Mouse (Mus musculus) cerebellum, postnatal 25 days (tissue): ENCODE data around the gene Gas2l2.

Source experiments
- DNase-seq, 2 experiments: peaks; one replicate each; pipeline ENCODE4 v3.0.0; 2021; ENCODE audit warnings: mixed read lengths in 2 of 2

The Gas2l2 gene

GRCm38 (mm10) chr11:83442596-83443267 lies 13.5 kb upstream of the Gas2l2 start:
- DNase-seq: peak; percentile 86 to 91

- no peak for DNase-seq
Observed at GRCm38 (mm10) chr11:83441235-83441634, 12.0 kb upstream of the Gas2l2 start.

- peak; percentile 94 to 96 for DNase-seq
Observed at GRCm38 (mm10) chr11:83440081-83441064, 11.1 kb upstream of the Gas2l2 start.

- DNase-seq: no peak
Observed at GRCm38 (mm10) chr11:83439426-83440060, 10.3 kb upstream of the Gas2l2 start.

GRCm38 (mm10) chr11:83437377-83437776 lies 8.1 kb upstream of the Gas2l2 start, which contains the start of gene 1700020L24Rik:
TSS of gene 1700020L24Rik (plus strand) at chr11:83437677.
- DNase-seq: no peak

- DNase-seq: no peak
Observed at GRCm38 (mm10) chr11:83432533-83432932, 3.3 kb upstream of the Gas2l2 start.

GRCm38 (mm10) chr11:83426964-83427363 lies 2.3 kb downstream of the Gas2l2 start:
- DNase-seq: no peak

- DNase-seq: peak; percentile 86 to 88
Observed at GRCm38 (mm10) chr11:83424681-83425080, 4.6 kb downstream of the Gas2l2 start.

DNA sequence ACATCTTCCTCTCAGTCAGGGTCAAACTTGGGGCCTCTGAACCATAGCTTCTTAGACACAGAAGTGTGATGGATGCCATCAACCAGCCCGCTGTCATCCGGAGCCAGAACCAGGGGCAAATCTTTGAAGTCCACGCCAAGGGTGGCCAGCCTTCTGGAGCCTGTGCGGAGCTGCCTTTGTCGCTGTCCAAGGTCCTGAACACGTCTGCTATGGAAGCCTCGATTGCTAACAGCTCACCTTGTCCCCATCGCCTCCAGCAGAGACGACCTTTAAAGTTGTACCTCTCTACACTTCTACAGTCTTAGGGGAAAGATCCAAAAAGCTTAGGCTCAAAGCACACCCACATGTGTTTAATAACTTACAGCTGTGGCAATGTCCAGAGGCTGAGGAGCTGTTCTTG lies 8.0 kb downstream of the Gas2l2 start:
- DNase-seq: no peak

DNA sequence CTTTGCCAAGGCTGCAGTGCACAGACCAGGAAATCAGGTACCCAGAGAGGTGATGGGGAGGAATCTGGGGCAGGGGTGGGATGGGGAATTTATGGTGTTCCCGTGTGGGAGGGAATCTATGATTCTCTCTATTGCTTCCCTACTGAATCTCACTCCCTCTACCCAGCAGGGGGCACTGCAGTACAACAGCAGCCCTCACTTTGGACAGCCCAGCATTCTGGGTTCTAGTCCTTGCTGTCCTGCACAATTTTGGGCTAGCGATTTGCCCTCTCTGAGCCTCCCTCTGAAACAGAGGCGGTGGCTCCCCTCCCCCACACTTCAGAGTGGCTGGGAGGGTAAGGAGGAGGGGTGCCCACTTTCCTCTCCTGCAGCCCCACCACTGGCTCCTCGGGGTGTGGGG lies 8.9 kb downstream of the Gas2l2 start:
- DNase-seq: peak in 1 of 2 experiments; percentile 57

GRCm38 (mm10) chr11:83418566-83418965 lies 10.7 kb downstream of the Gas2l2 start:
- DNase-seq: peak; percentile 58 to 72

GRCm38 (mm10) chr11:83417708-83418107 lies 11.5 kb downstream of the Gas2l2 start:
- no peak for DNase-seq

DNA sequence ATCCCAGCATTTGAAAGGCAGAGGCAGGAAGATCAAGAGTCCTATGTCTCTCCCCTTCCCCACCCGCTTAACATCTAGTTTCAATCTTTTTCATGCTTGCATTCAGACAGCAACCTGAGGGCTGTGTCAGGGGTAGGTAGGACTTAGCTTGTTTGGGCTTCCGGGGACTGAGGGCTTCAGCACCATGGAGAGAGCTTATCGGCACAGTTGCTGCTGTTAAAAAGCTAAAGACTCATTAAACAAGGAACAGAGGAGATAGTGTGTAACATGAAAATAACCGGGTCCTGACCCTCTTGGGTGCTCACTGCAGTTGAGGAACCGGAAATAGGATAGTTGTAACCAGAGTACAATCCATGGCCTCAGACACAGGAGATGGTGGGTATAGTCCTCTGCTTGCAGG lies 12.2 kb downstream of the Gas2l2 start:
- no peak for DNase-seq

DNA sequence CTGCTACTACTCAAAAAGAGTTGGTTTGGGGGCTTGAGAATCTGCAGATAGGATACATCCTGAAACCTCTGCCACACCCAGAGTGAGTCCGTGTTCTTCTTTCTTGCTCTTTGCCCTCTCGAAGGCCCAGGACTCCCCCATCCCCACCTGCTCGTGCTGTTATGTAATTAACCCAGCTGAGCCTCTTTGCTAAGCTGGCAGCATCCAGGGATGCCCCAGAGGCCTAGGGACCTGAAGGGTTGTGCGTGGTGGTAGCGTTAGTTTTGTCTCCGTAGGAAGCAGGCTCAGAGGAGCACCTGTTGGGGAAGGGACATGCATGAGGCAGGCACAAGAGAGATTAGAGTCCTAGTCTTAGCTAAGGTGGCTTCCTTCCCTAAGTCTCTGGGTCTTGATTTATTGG lies 18.7 kb downstream of the Gas2l2 start:
- DNase-seq: peak; percentile 42 to 43

GRCm38 (mm10) chr11:83409792-83410291 lies 19.4 kb downstream of the Gas2l2 start:
- DNase-seq: peak; percentile 61 to 66

GRCm38 (mm10) chr11:83409087-83409754 lies 20.0 kb downstream of the Gas2l2 start, which contains the start of gene Rasl10b:
TSS of gene Rasl10b (plus strand) at chr11:83409137.
- peak; percentile 78 to 80 for DNase-seq

DNA sequence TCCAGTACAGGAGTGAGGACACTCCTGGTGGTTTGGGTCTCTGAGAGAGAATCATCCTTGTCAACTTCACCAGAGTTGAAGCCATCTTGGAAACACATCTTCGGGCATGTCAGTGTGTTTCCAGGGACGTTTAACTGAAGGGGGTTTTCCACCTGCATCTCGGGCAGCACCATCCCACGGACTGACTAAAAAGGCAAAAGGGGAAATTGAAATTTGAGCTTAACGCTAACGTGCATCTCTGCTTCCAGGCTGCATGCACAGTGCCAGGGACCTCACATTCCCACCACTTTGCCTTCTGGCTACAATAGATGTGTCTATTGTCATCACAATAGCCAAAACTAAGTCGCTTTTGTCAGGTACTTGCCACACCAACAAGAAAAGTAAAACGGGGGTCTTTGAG lies 21.0 kb downstream of the Gas2l2 start:
- no peak for DNase-seq

DNA sequence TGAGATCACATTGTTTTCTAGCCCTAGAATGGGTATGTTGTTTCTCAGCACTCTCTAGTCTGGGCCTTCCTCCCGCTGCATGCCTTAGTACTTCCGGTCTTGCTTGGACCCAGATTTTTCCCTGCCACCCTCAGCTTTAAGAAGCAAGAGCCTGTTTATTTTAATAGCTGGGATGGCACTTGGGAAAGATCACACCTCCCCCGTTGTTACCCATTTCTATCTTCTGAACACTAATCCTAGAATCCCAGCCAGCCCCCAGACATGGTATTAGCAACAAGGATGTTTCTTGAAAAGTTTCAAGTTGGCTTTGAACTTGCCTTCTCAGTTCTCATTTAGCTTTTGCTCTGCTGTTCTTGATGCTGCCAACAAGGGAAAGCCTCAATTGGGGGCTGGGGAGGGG lies 22.9 kb downstream of the Gas2l2 start:
- no peak for DNase-seq

GRCm38 (mm10) chr11:83403787-83404186 lies 25.5 kb downstream of the Gas2l2 start:
- no peak for DNase-seq

- DNase-seq: no peak
Observed at GRCm38 (mm10) chr11:83398724-83399123, 30.5 kb downstream of the Gas2l2 start.

DNA sequence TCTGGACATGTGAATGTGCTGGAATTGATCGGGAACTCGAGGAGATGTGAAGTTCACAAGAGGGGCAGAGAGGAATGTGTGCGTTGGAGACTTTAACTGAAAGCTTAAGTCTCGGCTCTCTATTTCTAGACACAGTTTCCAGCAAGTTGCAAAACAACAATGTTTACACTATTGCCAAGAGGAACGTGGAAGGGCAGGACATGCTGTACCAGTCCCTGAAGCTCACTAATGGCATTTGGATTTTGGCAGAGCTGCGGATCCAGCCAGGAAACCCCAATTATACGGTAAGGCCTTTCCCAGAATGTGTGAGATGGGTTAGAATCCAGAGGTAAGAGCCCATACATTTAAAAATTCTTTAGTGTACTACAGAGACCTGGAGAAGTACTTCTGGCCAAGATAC lies 31.6 kb downstream of the Gas2l2 start:
- no peak for DNase-seq

GRCm38 (mm10) chr11:83394802-83395439 lies 34.3 kb downstream of the Gas2l2 start:
- no peak for DNase-seq
